Mouse (Mus musculus) CD8-positive naive resting alpha-beta T cell, adult 2 months (primary cell): ENCODE data around the gene Lrrc71.

Source experiments
- DNase-seq, 2 experiments: peaks; one replicate each; pipeline ENCODE4 v3.0.0; 2022; ENCODE audit warnings: low read depth in 2 of 2, low spot score in 2 of 2

Gene Lrrc71

DNA sequence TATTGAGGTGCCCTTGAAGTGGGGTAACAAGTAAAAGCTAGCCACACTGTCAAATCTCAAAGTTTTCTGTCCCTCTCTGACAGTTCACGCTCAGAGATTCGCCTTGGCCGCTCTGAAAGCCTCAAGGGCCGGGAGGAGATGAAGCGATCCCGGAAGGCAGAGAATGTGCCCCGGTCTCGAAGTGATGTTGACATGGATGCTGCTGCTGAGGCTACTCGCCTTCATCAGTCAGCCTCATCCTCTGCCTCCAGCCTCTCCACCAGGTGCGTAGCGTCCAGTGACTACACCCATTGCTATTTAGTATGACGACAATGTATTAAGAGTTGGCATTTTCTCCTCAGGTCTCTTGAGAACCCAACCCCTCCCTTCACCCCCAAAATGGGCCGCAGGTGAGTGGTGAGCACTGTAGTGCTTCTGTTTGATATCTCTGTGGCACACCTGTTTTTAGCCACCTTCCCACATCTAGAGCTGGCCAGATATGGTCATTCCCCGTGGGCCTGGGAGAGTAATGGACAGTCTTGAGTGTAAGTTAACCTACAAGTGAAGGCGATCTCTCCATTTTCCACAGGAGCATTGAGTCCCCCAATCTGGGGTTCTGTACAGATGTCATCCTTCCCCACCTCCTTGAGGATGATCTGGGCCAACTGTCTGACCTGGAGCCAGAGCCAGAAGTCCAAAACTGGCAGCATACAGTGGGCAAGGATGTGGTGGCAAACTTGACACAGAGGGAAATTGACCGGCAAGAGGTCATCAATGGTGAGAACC is 22.8 kb downstream of the Lrrc71 start:
- DNase-seq, result no peak

DNA sequence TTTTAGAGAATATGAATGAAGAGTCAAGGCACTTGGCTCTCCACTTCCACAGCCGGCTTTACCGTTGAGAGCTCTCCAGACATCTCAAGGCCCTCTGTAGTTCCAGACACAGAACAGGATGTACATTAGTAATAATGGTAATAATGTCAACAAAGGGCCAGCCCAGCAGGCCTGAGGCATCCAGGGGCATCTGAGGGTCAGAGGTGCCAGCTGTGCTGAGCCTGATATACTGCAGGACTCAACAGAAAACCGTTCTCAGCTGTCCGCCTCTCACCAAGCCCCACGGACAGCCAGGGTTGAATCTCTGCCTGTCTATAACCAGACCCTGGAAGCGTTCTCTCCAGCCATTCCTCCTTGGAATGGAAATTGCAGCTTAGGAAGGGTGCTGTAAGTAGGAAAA is 23.9 kb downstream of the Lrrc71 start:
- no peak for DNase-seq

DNA sequence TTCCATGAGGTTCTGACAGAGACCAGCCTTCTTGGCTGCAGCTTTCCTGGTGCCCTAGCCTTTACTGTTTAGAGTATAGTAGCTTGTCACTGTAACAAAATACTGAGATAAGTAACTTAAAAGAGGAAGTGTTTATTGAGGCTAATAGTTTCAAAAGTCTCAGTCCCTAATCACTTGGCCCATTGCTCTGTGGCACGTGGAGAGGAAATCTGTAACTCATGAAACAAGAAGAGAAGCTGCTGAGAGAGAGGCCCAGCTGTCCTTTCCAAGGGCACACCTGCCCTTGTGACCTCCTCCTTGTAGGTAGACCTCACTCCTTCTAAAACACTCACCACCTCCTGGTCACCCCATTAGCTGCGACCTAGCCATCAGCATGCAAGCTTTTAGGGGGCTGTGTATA is 29.9 kb downstream of the Lrrc71 start:
- no peak for DNase-seq
